Mouse (Mus musculus): ENCODE results near the gene Gpatch8. TPM values are rescaled to one million over a fixed set of nuclear protein-coding genes. Genes with fewer than 3 reads are reported as not detected.

The Gpatch8 gene
- total and polyA plus RNA-seq, 3 experiments, result 17.9 to 29.7 (median 25.8) TPM

GRCm38 (mm10) chr11:102556031-102556715 is at the start of gene Gpatch8 (continued):
- TF ChIP-seq USF2 (IDR thresholded peaks at IDR 0.05; ENCODE audit: borderline replicate concordance in 1 of 2, insufficient read depth in 1 of 2, low read depth in 1 of 2, low read length in 2 of 2) (no peak), MYC (IDR thresholded peaks at IDR 0.05; ENCODE audit: low read depth, low read length) (peak; percentile 80), UBTF (IDR thresholded peaks at IDR 0.05; ENCODE audit: borderline replicate concordance, insufficient read depth, low read depth, low read length) (no peak)

GRCm38 (mm10) chr11:102604777-102605552 is 48.8 kb upstream of the Gpatch8 start:
- Histone ChIP-seq H3K4me3 (ENCODE audit: control insufficient read depth in 1 of 2, insufficient read depth in 1 of 2, low read depth in 2 of 2, low read length in 2 of 2) (no peak overlapping the region), H3K9me3 (replicated peaks; ENCODE audit: insufficient read depth, low read length) (no peaks in the 10 kb centered on the region), H3K9ac (ENCODE audit: control insufficient read depth, low read depth, low read length, poor library complexity, severe bottlenecking) (no peak overlapping the region), H3K27ac (ENCODE audit: control insufficient read depth, low read depth, low read length) (no peak overlapping the region), H3K4me1 (ENCODE audit: control insufficient read depth in 1 of 2, insufficient read depth in 2 of 2, low read length in 2 of 2) (no peaks in the 10 kb centered on the region), H3K36me3 (ENCODE audit: control insufficient read depth in 1 of 2, insufficient read depth in 2 of 2, low read length in 2 of 2) (no peaks in the 10 kb centered on the region), H3K27me3 (ENCODE audit: control insufficient read depth in 1 of 2, insufficient read depth in 2 of 2, low read length in 2 of 2) (peaks cover 0 to 5% of the 10 kb centered on the region in 2 experiments; a peak in 3 of 4 replicates), H3K79me2 (ENCODE audit: control insufficient read depth, insufficient read depth, low read length, poor library complexity) (no peaks in the 10 kb centered on the region)
- TF ChIP-seq CHD1 (IDR thresholded peaks at IDR 0.05; ENCODE audit: low read depth, low read length) (no peak), HCFC1 (IDR thresholded peaks at IDR 0.05; ENCODE audit: low read depth, low read length) (no peak), ZC3H11A (IDR thresholded peaks at IDR 0.05; ENCODE audit: low read depth, low read length) (no peak), TCF12 (IDR thresholded peaks at IDR 0.05; ENCODE audit: low read depth, low read length) (no peak), ZMIZ1 (IDR thresholded peaks at IDR 0.05; ENCODE audit: low read depth, low read length) (no peak), POLR2AphosphoS5 (IDR thresholded peaks at IDR 0.05; ENCODE audit: borderline replicate concordance, low read depth, low read length) (no peak), E2F4 (IDR thresholded peaks at IDR 0.05; ENCODE audit: borderline replicate concordance, low read depth, low read length) (no peak), POLR2AphosphoS2 (IDR thresholded peaks at IDR 0.05; ENCODE audit: low read length) (no peak), MYC (IDR thresholded peaks at IDR 0.05; ENCODE audit: low read depth, low read length) (no peak), MEF2A (IDR thresholded peaks at IDR 0.05; ENCODE audit: extremely low read depth, insufficient replicate concordance, low read depth, low read length, poor library complexity, severe bottlenecking) (no peak), MAX (IDR thresholded peaks at IDR 0.05; ENCODE audit: low read length) (no peak), CTCF (IDR thresholded peaks at IDR 0.05 in 2 of 3, conservative IDR thresholded peaks at IDR 0.05 in 1 of 3; ENCODE audit: control insufficient read depth in 1 of 3, insufficient read depth in 1 of 3, low read depth in 2 of 3, low read length in 3 of 3, poor library complexity in 1 of 3, severe bottlenecking in 1 of 3) (no peak), ZNF384 (IDR thresholded peaks at IDR 0.05; ENCODE audit: low read depth, low read length) (no peak)
- no peak for DNase-seq (ENCODE audit: low read depth, low spot score)
